Mouse (Mus musculus) cerebellum, postnatal 36 days (tissue): Measurements from ENCODE around the gene Gm13289.
"Not testable (repeated sequence)": the region's sequence is repeated elsewhere in the genome, so short reads cannot be mapped to it uniquely, and the experiment has no call there.

Experiments used
- DNase-seq, 2 experiments: peaks; one replicate each; pipeline ENCODE4 v3.0.0; 2021 to 2022; ENCODE audit warnings: mixed read lengths in 2 of 2

The Gm13289 gene

GRCm38 (mm10) chr4:88785409-88785808, 8.7 kb downstream of the Gm13289 start, which contains the start of gene Gm13276:
Gene Gm13276 (plus strand): TSS chr4:88785709.
- not testable (repeated sequence) for DNase-seq

GRCm38 (mm10) chr4:88788402-88788801, 11.7 kb downstream of the Gm13289 start, which contains the start of gene Gm13277:
Gene Gm13277 (plus strand): TSS chr4:88788632.
- DNase-seq: peak; percentile 72 to 75

- not testable (repeated sequence) for DNase-seq
Measured at GRCm38 (mm10) chr4:88791250-88791649, 14.5 kb downstream of the Gm13289 start, which contains the start of gene Gm13278. Gene Gm13278 (plus strand): TSS chr4:88791550.

- peak; percentile 50 to 74 for DNase-seq
Measured at GRCm38 (mm10) chr4:88793936-88794675, 17.4 kb downstream of the Gm13289 start, which contains the start of gene Gm13275. Gene Gm13275 (plus strand): TSS chr4:88794487.

- not testable (repeated sequence) for DNase-seq
Measured at GRCm38 (mm10) chr4:88797097-88797496, 20.4 kb downstream of the Gm13289 start, which contains the start of gene Gm13279. Gene Gm13279 (plus strand): TSS chr4:88797397.

- DNase-seq: not testable (repeated sequence)
Measured at GRCm38 (mm10) chr4:88799365-88799764, 22.6 kb downstream of the Gm13289 start, which contains the start of gene Gm13285. Gene Gm13285 (plus strand): TSS chr4:88799665.

- not testable (repeated sequence) for DNase-seq
Measured at GRCm38 (mm10) chr4:88802954-88803353, 26.2 kb downstream of the Gm13289 start, which contains the start of gene Gm13287. Gene Gm13287 (plus strand): TSS chr4:88803254.

- not testable (repeated sequence) for DNase-seq
Measured at GRCm38 (mm10) chr4:88805231-88805630, 28.5 kb downstream of the Gm13289 start, which contains the start of gene Gm13288. Gene Gm13288 (plus strand): TSS chr4:88805531.

GRCm38 (mm10) chr4:88805761-88806160, 29.0 kb downstream of the Gm13289 start:
- not testable (repeated sequence) for DNase-seq

GRCm38 (mm10) chr4:88815928-88816327, 39.2 kb downstream of the Gm13289 start, which contains the start of gene Ifna7:
Gene Ifna7 (plus strand): TSS chr4:88816228.
- no peak for DNase-seq

- no peak for DNase-seq
Measured at GRCm38 (mm10) chr4:88819659-88820058, 42.9 kb downstream of the Gm13289 start, which contains the start of gene Ifna11. Gene Ifna11 (plus strand): TSS chr4:88819959.

- DNase-seq: no peak
Measured at GRCm38 (mm10) chr4:88822995-88823394, 46.3 kb downstream of the Gm13289 start.
